Mouse (Mus musculus): Measurements from ENCODE around the gene Dusp14. TPM values are rescaled to one million over a fixed set of nuclear protein-coding genes. Genes with fewer than 3 reads are reported as not detected.
A peak's percentile ranks its signal among the peaks of the same experiment; 100 is the strongest.

Dusp14 gene
- polyA plus RNA-seq, 1 experiment = 11.0 TPM

DNA sequence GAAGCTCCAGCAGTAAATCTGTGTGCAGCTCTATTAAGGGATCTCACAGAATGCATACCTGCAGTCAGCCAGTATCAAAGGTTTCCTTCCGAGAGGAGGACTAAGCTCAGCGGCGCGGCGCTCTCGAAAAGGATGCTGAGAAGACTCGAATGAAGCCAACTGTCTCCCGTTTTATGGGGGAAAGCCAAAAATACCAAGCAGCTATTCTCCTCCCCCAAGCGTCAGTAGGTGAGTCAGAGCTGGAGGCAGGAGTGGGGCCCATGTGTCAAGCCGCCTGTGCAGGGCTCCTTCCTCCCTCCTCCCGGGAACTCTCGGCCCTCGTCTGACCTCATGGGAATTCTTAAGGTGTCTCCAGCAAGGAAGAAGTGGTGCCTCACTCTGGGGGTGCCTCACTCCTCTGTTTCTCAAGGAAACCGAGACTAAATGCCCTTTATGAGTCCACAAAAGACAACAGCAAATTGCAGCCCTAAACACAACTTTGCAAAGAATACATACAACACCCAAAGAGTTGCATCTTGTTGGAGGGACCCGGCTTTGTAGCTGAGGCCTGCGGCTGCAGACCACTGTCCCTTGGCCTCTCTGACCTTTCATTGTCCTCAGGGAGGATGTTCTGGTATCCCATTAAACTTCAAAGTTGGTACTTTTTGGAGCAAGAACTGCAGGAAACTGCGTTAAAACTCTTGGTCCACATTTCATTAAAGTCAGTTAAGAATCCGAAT is 2.0 kb downstream of the Dusp14 start:
- DNase-seq (ENCODE audit: low read depth) = no peak

DNA sequence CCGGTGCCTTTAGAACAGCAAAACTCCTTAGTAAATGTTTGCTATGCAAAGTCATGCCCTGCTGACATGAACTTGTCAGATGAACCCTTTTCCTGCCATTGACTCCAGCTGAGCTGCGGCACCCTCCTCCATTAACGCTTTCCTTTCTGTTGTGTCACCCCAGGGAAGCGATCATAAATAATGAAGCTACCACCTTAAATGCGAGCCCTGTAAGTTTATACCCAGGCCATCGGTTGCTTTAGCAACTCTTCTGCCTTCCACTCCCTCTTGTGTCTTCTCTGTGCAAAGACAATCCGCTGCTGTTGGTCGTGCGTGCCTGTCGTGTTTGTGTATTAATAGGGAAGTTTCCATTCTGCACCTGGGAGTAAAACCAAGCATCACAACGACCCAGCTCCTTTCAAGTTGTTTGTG is 3.0 kb downstream of the Dusp14 start:
- no peak for DNase-seq (ENCODE audit: low read depth)

DNA sequence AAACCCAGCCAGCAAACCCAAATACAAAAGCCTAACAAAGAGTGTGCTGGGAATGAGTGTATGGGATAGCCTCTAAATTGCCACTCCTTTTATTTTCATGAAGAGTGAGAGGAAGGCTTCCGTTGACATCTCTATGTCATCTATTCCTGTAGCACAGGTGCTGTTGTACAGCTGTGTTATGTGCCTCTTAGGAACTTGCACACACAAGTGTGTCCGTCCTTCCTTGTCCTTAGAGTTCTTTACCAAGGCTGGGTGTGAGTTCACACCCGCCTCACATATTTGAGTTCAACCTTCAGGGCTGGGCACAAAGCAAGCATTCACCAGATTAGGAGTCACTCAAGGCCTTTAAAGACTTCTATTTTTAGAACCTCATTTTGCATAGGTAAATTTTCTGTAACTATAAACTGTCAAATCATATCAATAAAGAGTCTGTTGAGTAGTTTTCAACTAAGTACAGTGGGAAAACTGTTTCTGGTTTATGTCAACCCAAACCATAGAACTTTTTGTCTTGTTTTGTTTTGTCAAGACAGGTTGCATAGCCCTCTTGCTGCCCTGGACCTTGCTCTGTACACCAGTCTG is 5.3 kb downstream of the Dusp14 start:
- no peak for DNase-seq (ENCODE audit: low read depth)

DNA sequence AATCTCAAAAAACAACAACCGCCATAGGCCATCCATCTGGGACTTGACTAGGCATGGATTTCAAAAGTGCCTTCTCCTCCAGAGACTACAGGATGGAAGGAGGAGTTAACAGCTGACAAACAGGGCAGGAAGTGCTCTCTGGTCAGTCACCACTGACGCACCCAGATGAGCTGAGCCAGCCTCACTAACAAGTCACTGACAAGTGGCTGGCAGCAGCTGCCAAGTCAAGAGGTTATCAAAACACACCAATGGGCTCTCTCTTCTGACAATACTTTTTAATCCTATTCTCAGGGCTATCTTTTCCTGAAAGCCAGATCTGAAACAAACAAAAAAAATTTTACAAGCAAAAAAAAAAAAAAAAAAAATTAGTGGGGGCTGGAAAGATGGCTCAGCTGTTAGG is 6.3 kb downstream of the Dusp14 start:
- DNase-seq (ENCODE audit: low read depth) = no peak

DNA sequence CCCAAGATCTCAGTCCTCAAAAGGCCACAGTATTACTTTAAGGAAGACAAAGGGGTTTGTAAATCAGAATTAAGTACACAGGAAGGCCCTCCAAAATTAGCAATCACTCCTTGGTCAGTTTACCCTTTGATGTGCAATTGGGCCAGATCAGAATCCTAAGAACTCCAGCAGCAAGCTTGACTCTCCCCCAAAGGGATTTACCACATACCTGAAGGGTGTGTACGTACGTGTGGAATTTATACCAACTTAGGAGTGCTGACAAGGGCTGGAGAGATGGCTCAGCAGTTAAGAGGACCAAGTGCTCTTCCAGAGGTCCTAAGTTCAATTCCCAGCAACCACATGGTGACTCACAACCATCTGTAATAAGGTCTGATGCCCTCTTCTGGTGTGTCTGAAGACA is 7.2 kb downstream of the Dusp14 start:
- DNase-seq (ENCODE audit: low read depth) = no peak

DNA sequence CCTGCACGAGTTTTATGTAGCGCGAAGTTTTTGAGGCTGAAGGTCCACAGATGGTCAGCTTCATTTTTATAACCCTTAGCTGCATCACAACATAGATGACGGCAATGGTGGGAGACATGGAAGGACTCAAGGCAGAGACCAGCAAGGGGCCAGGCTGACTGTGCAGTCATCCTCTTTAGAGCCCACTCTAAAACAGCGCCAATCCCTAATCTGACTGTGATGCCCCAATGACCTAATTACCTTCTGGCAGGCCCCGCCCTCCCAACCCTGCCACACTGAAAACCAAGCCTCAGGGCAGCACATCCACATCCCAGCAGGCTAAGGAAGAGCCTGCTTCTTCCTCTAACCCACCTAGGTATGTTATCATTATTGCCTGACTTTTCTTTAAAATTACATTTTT is 8.4 kb downstream of the Dusp14 start:
- no peak for DNase-seq (ENCODE audit: low read depth)

DNA sequence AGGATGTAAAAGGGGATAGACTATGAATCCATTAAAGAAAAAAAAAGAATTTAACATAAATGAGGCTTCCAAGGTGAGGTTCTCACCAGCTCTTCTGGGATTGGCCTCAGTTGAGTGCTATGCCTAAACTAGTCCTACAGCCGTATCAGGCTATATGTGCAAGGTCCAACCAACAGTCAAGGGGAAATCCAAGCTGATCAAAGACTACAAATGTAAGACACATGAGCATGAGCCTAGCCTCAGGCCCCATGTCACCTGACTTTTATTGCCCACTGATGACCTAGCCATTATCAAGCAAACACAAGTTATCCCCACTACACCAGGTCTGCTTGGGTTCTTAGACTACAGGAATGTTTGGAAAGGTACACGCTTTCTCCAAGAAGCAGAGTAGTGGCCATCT is 9.3 kb downstream of the Dusp14 start:
- DNase-seq (ENCODE audit: low read depth) = no peak

DNA sequence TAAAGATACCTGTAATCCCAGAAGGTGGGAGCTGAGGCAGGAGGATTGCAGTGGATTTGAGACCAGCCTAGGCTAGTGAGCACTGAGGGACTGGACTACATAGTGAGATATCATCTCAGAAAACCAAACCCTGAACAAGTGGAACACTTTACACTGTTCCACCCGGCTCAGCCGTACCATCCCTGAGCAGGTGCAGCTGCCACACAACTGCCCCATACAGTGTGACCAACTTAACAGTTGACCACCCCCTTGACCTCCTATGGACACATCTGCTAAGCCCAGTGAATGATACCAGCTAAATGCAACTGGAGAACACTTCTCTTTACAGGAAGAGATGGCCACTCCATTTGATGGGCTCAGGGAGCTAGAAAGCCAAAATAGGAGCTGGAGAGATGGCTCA is 11.6 kb downstream of the Dusp14 start:
- no peak for DNase-seq (ENCODE audit: low read depth)

DNA sequence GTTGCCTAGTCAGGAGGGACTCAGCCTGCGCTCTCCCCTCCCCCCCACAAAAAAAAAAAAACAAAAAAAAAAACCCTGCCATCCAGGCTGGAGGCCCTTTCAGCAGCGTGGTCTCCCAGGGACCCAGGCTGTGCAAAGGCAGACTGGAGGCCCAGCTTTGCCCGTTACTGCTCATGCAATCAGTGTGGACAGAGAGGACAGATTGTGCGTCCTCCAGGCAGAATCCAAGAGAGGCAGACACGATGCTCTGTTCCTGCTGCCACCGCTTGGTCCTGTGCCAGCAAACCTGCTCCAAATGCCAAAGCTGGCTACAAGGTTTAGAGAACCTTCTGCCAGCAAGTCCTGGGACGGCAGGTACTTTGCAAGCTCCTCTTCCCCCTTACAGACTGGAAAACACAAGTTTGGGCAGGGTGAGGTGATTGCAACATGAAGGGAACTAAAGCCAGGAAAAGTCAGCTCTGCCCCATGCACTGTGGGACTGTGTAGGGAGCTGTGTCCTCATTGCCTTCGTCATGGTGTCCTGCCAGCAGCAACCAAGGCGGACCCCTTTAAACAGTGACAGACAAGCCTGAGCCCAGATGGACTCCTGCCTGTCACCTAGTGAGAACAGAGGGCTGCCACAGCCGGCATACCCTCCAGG is 15.4 kb downstream of the Dusp14 start:
- DNase-seq (ENCODE audit: low read depth) = peak; percentile 96

DNA sequence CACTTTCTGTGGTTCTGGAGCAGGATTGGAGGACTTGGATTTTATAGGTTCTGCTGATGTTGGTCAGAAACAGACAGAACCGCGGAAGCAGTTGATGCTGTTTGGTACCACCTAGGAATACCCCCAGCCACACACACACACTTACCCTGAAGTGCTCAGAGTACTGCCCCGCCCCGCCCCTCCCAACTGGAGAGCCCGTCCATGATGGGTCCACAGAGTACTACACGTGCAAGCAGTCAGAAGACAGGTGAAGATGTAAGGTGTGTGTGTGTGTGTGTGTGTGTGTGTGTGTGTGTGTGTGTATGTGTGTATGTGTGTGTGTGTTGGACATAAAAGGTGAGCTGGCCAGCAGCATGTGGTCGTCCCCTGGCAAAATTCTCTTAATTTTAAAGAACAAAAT is 16.0 kb downstream of the Dusp14 start:
- no peak for DNase-seq (ENCODE audit: low read depth)

DNA sequence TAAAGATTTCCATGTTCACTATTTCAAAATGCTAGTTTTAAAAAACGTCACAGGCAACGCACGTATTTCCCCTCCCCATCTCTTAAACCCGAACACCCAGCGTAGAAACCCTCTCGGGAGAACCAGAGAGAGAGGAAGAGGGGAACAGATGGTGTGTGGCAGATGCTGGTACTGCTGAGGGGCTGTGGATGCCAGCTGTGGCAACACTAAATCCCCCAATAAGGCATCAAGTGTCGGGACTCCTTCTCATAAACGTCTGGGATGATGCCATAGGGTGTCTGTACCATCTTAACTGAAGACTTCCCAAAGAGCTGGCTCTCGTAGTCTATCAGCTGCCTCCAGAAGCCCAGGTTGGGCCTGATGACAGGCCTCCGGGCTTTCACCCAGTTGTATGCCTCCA is 20.6 kb downstream of the Dusp14 start:
- no peak for DNase-seq (ENCODE audit: low read depth)

DNA sequence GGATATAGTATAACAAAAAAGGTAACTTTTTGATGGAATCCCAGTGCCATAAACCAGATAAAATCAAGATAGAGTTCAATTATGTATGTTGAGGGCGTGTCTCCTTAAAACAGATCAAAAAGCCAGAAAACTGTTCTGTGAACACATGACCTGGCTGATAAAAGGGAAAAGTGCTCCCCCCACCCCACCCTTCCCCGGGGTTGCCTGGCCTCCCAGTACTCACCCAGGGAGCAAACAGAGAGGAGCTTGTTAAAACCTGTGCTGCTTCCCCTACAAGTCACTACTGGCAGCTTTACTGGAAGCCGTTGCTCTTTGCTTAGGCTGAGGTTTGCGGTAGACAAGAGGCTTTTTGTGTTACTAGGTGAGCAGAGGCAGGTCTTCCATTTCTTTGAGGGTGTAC is 21.8 kb downstream of the Dusp14 start:
- no peak for DNase-seq (ENCODE audit: low read depth)

DNA sequence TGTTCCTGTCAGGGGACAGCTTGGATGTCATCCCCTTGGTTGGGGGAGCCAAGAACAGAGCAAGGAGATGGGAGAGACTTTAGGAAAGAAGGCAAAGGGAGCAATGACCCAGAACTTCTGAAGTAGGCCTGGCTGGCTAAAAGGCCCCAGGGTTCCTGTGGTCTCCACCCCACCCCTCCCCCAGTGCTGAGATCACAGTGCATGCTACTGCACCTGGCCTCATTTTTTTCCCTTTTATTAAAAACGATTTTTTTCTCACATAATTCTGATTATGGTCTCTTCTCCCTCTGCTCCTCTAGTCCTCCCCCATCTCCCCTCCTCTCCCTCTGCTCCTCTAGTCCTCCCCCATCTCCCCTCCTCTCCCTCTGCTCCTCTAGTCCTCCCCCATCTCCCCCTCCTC is 24.1 kb downstream of the Dusp14 start:
- DNase-seq (ENCODE audit: low read depth) = no peak

DNA sequence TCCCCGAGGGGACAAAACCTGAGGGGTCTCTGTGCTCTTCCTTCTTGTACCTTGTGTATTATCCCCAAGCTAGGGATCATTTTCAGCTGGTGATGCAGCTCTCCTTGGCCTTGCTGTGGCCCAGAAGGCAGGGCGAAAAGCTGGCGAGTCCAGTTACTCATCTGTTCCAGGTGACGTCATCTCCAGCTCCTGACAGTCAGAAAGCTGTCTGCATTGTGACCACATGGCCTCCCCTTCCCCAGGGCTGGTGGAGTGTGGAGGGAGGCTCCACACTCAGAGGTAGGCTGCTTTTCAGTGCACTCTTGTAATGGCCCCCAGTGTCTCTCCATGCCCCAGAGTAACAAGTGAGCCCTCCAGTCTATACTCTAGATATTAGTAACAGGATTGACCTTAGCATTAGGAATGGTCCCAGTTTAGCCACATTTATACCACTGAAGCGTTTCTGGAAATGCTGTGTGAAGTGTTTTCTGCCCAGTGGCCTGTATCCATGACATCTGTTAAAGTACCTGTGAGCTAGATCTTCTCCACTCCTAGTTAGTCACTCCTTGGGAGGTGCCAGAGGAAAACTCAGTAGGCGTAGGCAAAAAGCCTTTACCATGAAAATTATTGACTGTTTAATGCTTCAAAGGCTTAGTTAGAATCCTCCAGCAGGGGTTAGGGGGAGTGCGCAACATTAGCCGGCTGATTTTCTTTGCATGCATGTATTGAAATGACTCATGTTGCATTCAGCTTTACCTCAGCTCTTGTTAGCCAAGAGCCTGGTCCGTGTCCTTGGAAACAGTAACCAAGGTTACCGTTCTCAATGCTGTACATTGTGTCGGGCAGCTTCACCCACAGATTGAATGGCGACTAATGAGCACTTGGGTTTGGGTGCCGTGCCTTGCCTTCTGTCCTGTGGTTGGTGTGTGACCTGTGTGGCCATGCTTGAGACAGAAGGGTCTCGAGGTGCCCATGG is 26.0 kb downstream of the Dusp14 start:
- no peak for DNase-seq (ENCODE audit: low read depth)

DNA sequence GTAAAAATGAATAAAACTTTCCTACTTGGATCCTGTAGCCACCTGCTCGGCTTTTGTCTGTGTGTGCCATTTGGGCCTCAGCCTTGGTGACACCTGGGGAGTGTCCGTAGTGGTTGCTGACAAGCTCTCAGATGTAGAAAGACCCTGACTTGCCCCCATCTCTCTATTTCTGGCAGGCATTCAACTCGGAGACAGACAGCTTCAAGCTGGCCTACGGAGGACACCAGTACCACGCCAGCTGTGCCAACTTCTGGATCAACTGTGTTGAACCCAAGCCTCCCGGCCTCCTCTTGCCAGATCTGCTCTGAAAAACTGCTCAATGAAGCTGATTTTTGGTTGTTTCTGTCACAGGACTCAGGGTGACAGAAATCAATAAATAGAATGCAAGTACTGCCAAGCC is 28.4 kb downstream of the Dusp14 start:
- no peak for DNase-seq (ENCODE audit: low read depth)

DNA sequence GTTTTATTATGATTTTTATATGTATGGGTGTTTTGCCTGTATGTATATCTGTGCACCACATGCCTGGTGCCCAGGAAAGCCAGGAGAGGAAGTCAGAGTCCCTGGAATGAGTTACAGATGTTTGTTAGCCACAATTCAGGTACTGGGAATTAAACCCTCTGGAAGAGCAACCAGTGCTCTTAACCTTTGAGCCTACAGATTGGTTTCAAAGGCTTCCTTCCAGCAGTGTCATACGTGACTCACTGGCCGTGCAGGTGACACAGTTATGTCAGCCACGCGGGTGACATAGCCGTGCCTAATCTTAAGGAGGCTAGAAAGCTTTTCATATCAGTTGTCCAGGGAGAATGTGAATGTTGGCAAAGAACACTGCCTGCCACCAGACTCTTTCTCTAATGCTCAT is 35.4 kb downstream of the Dusp14 start:
- no peak for DNase-seq (ENCODE audit: low read depth)

DNA sequence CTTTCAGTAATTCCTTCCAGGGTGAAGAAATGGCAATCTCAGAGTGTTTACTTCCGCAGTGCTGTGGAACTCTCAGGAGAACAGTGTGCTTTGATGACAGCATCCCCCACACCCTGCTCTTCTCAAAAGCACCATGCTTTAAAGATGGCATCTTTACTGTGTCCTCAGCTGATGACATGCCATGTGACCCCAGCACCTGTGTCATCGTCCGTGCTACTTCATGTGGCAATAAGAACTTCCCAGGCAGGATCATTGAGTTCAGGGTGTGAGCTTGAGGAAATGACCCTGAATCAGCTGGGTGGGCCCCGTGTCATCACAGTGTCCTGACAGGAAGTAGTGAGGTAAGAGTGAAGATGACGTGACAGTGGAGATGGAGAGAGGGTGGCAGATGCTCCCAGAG is 36.5 kb downstream of the Dusp14 start:
- no peak for DNase-seq (ENCODE audit: low read depth)

DNA sequence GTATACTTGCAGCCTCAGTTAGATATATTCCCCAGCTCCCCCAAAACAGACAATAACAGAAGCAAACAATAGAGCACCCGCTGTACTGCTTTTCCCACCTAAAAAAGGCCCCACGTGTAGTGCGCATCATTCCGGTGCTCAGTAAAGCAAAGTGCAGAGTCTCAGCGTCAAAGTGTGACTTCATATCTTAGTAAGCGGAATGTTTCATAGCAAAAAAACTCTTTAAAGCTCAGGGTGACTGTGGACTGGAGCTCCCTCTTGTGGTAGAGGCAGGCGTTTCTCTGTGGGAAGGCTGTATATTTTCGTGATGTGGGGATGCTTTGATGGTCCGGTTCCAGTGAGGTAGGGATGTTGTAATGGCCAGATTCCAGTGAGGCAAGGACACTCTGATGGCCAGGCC is 37.1 kb downstream of the Dusp14 start:
- no peak for DNase-seq (ENCODE audit: low read depth)

DNA sequence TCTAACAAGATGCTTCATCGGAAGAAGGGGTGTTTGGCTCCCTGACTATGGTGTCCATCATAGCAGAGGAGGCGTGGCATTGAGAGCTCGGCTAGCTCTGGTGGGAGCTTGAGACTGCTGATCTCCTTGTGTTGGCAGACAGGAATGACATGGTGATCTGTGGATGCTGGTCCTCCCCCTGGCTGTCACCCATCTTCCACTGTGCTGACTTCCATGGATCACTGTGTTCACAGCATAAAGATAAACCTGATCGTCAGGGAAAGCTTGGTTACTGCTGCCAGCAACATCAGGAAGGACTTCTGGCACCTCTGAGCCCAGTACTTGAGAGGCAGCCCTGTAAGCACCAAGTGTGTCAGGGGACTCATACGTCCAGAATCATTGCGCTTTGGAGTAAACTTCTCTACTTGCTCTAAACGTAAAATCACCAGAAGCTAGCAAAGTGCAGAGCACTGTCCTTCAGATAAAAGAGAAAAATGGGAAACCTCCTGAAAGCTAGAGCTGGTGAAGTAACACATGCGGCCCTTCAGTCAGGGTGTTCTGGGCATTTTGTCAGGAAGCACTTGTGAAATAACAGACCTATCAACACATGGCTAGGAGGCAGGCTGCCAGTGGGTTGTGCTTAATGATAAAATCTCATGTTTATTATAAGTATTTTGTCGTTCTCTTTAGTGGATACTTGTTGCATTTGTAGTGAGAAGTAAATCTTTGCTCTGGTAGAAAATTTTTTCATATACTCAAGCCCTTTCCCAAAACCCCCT is 40.6 kb downstream of the Dusp14 start:
- DNase-seq (ENCODE audit: low read depth) = no peak

DNA sequence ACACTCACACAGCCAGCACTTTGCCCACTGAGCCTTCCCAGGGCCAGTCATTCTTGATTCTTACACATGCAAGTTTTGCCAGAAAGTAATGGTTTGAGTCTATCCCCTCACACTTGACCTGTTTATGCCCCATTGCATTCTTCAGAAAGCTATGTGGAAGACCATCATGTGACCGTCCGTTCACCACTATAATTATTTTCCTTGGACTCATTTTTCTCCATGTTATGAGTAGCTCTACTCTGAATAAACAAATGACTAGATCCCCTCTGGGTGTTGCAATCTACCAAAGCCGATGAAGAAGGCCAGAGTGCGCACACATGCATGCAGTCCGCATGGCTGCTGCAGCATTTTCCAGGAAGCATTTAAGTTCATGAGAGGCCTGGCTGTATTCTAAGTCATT is 41.8 kb downstream of the Dusp14 start:
- DNase-seq (ENCODE audit: low read depth) = no peak

DNA sequence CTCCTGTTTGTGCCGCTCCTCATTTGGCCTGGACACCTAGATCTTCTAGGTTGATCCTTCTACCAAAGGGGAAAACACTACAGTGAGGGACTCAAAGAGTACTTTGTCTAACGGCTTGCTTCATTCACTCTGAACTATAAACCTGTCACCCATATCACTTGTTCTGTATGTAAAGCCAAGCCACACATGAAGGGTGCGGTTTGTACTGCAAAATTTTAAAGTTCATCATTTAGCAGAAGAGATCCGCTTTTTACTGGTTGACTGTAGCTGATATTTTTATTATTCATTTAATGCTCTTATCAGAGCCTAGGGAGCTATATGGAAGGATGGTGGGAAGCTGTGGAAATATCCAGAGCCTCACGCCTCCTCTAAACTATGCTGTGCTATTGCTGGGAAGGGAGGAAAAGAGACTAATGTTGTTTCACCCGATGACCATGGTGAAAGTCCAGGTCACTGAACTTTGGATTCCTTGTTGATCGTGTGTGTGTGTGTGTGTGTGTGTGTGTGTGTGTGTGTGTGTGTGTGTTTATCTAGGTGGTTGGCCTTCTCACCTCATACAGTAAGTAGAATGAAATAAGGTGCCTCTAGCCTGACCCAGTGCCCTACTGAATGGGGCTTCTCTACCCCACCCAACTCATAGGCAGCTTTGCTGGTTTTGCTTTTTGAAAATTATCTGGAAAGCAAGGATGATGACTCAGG is 52.1 kb downstream of the Dusp14 start:
- no peak for DNase-seq (ENCODE audit: low read depth)

Data from gonadal fat pad, adult 2 months (tissue).